Mouse (Mus musculus): ENCODE measurements around the gene Ascl1.

GRCm38 (mm10) chr10:87518585-87518984 is 25.1 kb upstream of the Ascl1 start:
- TF ChIP-seq CTCF (conservative IDR thresholded peaks at IDR 0.05; ENCODE audit: insufficient read depth, insufficient read length, low read depth, low read length) (no peak), POLR2A (IDR thresholded peaks at IDR 0.05; ENCODE audit: low read depth, low read length) (no peak)

Data from kidney, adult 2 months (tissue).